Mouse (Mus musculus) lung, postnatal 36 days (tissue): ENCODE data around the gene Pcbp3.
"Not testable (repeated sequence)": the region's sequence is repeated elsewhere in the genome, so short reads cannot be mapped to it uniquely, and the experiment has no call there.

Source experiments
- DNase-seq: peaks from one replicate; pipeline ENCODE4 v3.0.0; 2022; ENCODE audit warnings: mixed read lengths

Gene Pcbp3

GRCm38 (mm10) chr10:76798751-76799585 lies 162.7 kb downstream of the Pcbp3 start:
- peak; percentile 46 for DNase-seq

- no peak for DNase-seq
Measured at GRCm38 (mm10) chr10:76794102-76794501, 167.6 kb downstream of the Pcbp3 start.

GRCm38 (mm10) chr10:76791475-76791874 lies 170.2 kb downstream of the Pcbp3 start:
- DNase-seq: peak; percentile 73

- no peak for DNase-seq
Measured at GRCm38 (mm10) chr10:76789885-76790284, 171.8 kb downstream of the Pcbp3 start.

GRCm38 (mm10) chr10:76785312-76785711 lies 176.4 kb downstream of the Pcbp3 start:
- DNase-seq: no peak

GRCm38 (mm10) chr10:76779225-76779624 lies 182.5 kb downstream of the Pcbp3 start:
- no peak for DNase-seq

GRCm38 (mm10) chr10:76771624-76772023 lies 190.1 kb downstream of the Pcbp3 start:
- no peak for DNase-seq

- DNase-seq: no peak
Measured at GRCm38 (mm10) chr10:76771086-76771485, 190.6 kb downstream of the Pcbp3 start.

GRCm38 (mm10) chr10:76769581-76769980 lies 192.1 kb downstream of the Pcbp3 start:
- no peak for DNase-seq

- DNase-seq: no peak
Measured at GRCm38 (mm10) chr10:76766196-76766595, 195.5 kb downstream of the Pcbp3 start.

- no peak for DNase-seq
Measured at GRCm38 (mm10) chr10:76764927-76765326, 196.8 kb downstream of the Pcbp3 start.

- DNase-seq: no peak
Measured at GRCm38 (mm10) chr10:76763016-76763415, 198.7 kb downstream of the Pcbp3 start.

GRCm38 (mm10) chr10:76762411-76762810 lies 199.3 kb downstream of the Pcbp3 start:
- no peak for DNase-seq

- no peak for DNase-seq
Measured at GRCm38 (mm10) chr10:76759878-76760277, 201.8 kb downstream of the Pcbp3 start.

- DNase-seq: no peak
Measured at GRCm38 (mm10) chr10:76753640-76754039, 208.0 kb downstream of the Pcbp3 start.

- DNase-seq: not testable (repeated sequence)
Measured at GRCm38 (mm10) chr10:76744267-76744666, 217.4 kb downstream of the Pcbp3 start.

- no peak for DNase-seq
Measured at GRCm38 (mm10) chr10:76736764-76737163, 224.9 kb downstream of the Pcbp3 start.

GRCm38 (mm10) chr10:76734979-76735378 lies 226.7 kb downstream of the Pcbp3 start:
- DNase-seq: peak; percentile 85

- no peak for DNase-seq
Measured at GRCm38 (mm10) chr10:76733677-76734068, 228.0 kb downstream of the Pcbp3 start.

GRCm38 (mm10) chr10:76732881-76733676 lies 228.6 kb downstream of the Pcbp3 start:
- DNase-seq: peak; percentile 89

GRCm38 (mm10) chr10:76732391-76732790 lies 229.3 kb downstream of the Pcbp3 start:
- DNase-seq: no peak

GRCm38 (mm10) chr10:76731621-76732239 lies 230.0 kb downstream of the Pcbp3 start:
- DNase-seq: peak; percentile 32
